Mouse (Mus musculus) cerebellum, adult 8-10 months (tissue): ENCODE measurements around the gene Kdm8.
"Not testable (repeated sequence)": the region's sequence is repeated elsewhere in the genome, so short reads cannot be mapped to it uniquely, and the experiment has no call there.

Experiments used
- DNase-seq: peaks from one replicate; pipeline ENCODE4 v3.0.0; 2022

The Kdm8 gene

GRCm38 (mm10) chr7:125444464-125445401 is at the start of gene Kdm8:
Gene Kdm8 (plus strand): TSS chr7:125444676.
- DNase-seq = peak; percentile 93

GRCm38 (mm10) chr7:125398116-125398515 is 46.4 kb upstream of the Kdm8 start:
- DNase-seq = no peak

- no peak for DNase-seq
These were observed 45.8 kb upstream of the Kdm8 start for GRCm38 (mm10) chr7:125398687-125399086.

- DNase-seq = no peak
These were observed 37.3 kb upstream of the Kdm8 start for GRCm38 (mm10) chr7:125407136-125407535.

- DNase-seq = no peak
These were observed 29.4 kb upstream of the Kdm8 start for GRCm38 (mm10) chr7:125415087-125415486.

GRCm38 (mm10) chr7:125415776-125416175 is 28.7 kb upstream of the Kdm8 start:
- DNase-seq = no peak

GRCm38 (mm10) chr7:125416762-125417161 is 27.7 kb upstream of the Kdm8 start:
- no peak for DNase-seq

- no peak for DNase-seq
These were observed 26.1 kb upstream of the Kdm8 start for GRCm38 (mm10) chr7:125418413-125418812.

- DNase-seq = peak; percentile 19
These were observed 24.3 kb upstream of the Kdm8 start for GRCm38 (mm10) chr7:125420190-125420589.

GRCm38 (mm10) chr7:125421911-125422310 is 22.6 kb upstream of the Kdm8 start:
- no peak for DNase-seq

- DNase-seq = no peak
These were observed 21.4 kb upstream of the Kdm8 start for GRCm38 (mm10) chr7:125423056-125423455.

GRCm38 (mm10) chr7:125427492-125428090 is 16.9 kb upstream of the Kdm8 start:
- peak; percentile 75 for DNase-seq

- DNase-seq = no peak
These were observed 16.1 kb upstream of the Kdm8 start for GRCm38 (mm10) chr7:125428381-125428780.

- not testable (repeated sequence) for DNase-seq
These were observed 15.5 kb upstream of the Kdm8 start for GRCm38 (mm10) chr7:125428816-125429500.

- no peak for DNase-seq
These were observed 14.2 kb upstream of the Kdm8 start for GRCm38 (mm10) chr7:125430170-125430842.

- DNase-seq = no peak
These were observed 10.6 kb upstream of the Kdm8 start for GRCm38 (mm10) chr7:125433874-125434273.

- DNase-seq = no peak
These were observed 9.7 kb upstream of the Kdm8 start for GRCm38 (mm10) chr7:125434666-125435290.

GRCm38 (mm10) chr7:125442323-125442722 is 2.2 kb upstream of the Kdm8 start:
- no peak for DNase-seq

GRCm38 (mm10) chr7:125444076-125444463 is 406 bp upstream of the Kdm8 start:
- no peak for DNase-seq

- no peak for DNase-seq
These were observed 6.2 kb downstream of the Kdm8 start for GRCm38 (mm10) chr7:125450678-125451077.

GRCm38 (mm10) chr7:125451078-125451477 is 6.6 kb downstream of the Kdm8 start:
- no peak for DNase-seq

GRCm38 (mm10) chr7:125453671-125454070 is 9.2 kb downstream of the Kdm8 start:
- DNase-seq = no peak

GRCm38 (mm10) chr7:125462200-125462599 is 17.7 kb downstream of the Kdm8 start:
- no peak for DNase-seq
